Mouse (Mus musculus): ENCODE data around the gene Camkmt. TPM values are rescaled to one million over a fixed set of nuclear protein-coding genes. Genes with fewer than 3 reads are reported as not detected.
A peak's percentile ranks its signal among the peaks of the same experiment; 100 is the strongest.

Gene Camkmt
- total RNA-seq, 1 experiment, result 7.1 TPM

GRCm38 (mm10) chr17:85151264-85151663 lies 60.9 kb downstream of the Camkmt start:
- Histone ChIP-seq H3K36me3 (ENCODE audit: control insufficient read depth, insufficient read depth, low read length, poor library complexity, severe bottlenecking) (no peaks in the 10 kb centered on the region), H3K9me3 (ENCODE audit: control insufficient read depth, insufficient read depth, low read depth, low read length) (no peaks in the 10 kb centered on the region), H3K4me1 (ENCODE audit: control insufficient read depth in 2 of 2, insufficient read depth in 2 of 2, low read length in 2 of 2, poor library complexity in 1 of 2) (peaks cover 6 to 18% of the 10 kb centered on the region in 2 experiments; a peak in 3 of 4 replicates), H3K27ac (ENCODE audit: insufficient read depth, low read depth, low read length, poor library complexity, severe bottlenecking) (peak overlapping the region; percentile 48; the same call in 1 of the 2 replicates), H3K4me3 (ENCODE audit: insufficient read depth in 1 of 2, low read depth in 1 of 2, low read length in 2 of 2, poor library complexity in 1 of 2, severe bottlenecking in 1 of 2) (no peak overlapping the region), H3K9ac (ENCODE audit: insufficient read depth, low read depth, low read length, poor library complexity, severe bottlenecking) (no peak overlapping the region; the same call in 1 of the 2 replicates)
- no peak for TF ChIP-seq ZC3H11A (IDR thresholded peaks at IDR 0.05; ENCODE audit: borderline replicate concordance, low read depth, low read length)
- TF ChIP-seq CHD2 (IDR thresholded peaks at IDR 0.05; ENCODE audit: low read depth, low read length), result no peak
- no peak for DNase-seq (ENCODE audit: low read depth, low spot score)
- in situ Hi-C loops (cut with MboI; ENCODE audit: low sequenced_read_pairs in 2 of 2, unreplicated experiment in 2 of 2), result no loop called here

GRCm38 (mm10) chr17:85158202-85158601 lies 67.8 kb downstream of the Camkmt start:
- peak; percentile 54 for DNase-seq (ENCODE audit: low read depth, low spot score)
- H3K4me1 ChIP-seq (ENCODE audit: control insufficient read depth in 2 of 2, insufficient read depth in 2 of 2, low read length in 2 of 2, poor library complexity in 1 of 2), result peaks cover 4 to 15% of the 10 kb centered on the region in 2 experiments

GRCm38 (mm10) chr17:85159526-85159925 lies 69.2 kb downstream of the Camkmt start:
- in situ Hi-C loops (cut with MboI; ENCODE audit: low sequenced_read_pairs in 2 of 2, unreplicated experiment in 2 of 2), result no loop called here
- H3K9ac ChIP-seq (ENCODE audit: insufficient read depth, low read depth, low read length, poor library complexity, severe bottlenecking), result no peak overlapping the region
- peaks cover 8 to 15% of the 10 kb centered on the region in 2 experiments for H3K4me1 ChIP-seq (ENCODE audit: control insufficient read depth in 2 of 2, insufficient read depth in 2 of 2, low read length in 2 of 2, poor library complexity in 1 of 2)
- no peak for TF ChIP-seq HCFC1 (IDR thresholded peaks at IDR 0.05; ENCODE audit: borderline replicate concordance, insufficient read depth, low read length)
- no peak for TF ChIP-seq MAFK (IDR thresholded peaks at IDR 0.05; ENCODE audit: insufficient read depth, low read depth, low read length)
- no peak for TF ChIP-seq ZC3H11A (IDR thresholded peaks at IDR 0.05; ENCODE audit: borderline replicate concordance, low read depth, low read length)
- TF ChIP-seq CHD2 (IDR thresholded peaks at IDR 0.05; ENCODE audit: low read depth, low read length), result no peak
- no peak for TF ChIP-seq ZNF384 (IDR thresholded peaks at IDR 0.05; ENCODE audit: low read depth, low read length)
- no peaks in the 10 kb centered on the region; the same call in 1 of the 2 replicates for H3K36me3 ChIP-seq (ENCODE audit: control insufficient read depth, insufficient read depth, low read length, poor library complexity, severe bottlenecking)
- no peaks in the 10 kb centered on the region for H3K9me3 ChIP-seq (ENCODE audit: control insufficient read depth, insufficient read depth, low read depth, low read length)
- no peak overlapping the region for H3K4me3 ChIP-seq (ENCODE audit: insufficient read depth in 1 of 2, low read depth in 1 of 2, low read length in 2 of 2, poor library complexity in 1 of 2, severe bottlenecking in 1 of 2)
- DNase-seq (ENCODE audit: low read depth, low spot score), result no peak
- peak overlapping the region; percentile 13; the same call in 1 of the 2 replicates for H3K27ac ChIP-seq (ENCODE audit: insufficient read depth, low read depth, low read length, poor library complexity, severe bottlenecking)

More at GRCm38 (mm10) chr17:85158202-85158601, 67.8 kb downstream of the Camkmt start:
- no peak overlapping the region for H3K4me3 ChIP-seq (ENCODE audit: insufficient read depth in 1 of 2, low read depth in 1 of 2, low read length in 2 of 2, poor library complexity in 1 of 2, severe bottlenecking in 1 of 2)
- TF ChIP-seq MAFK (IDR thresholded peaks at IDR 0.05; ENCODE audit: insufficient read depth, low read depth, low read length) (no peak), CHD2 (IDR thresholded peaks at IDR 0.05; ENCODE audit: low read depth, low read length) (no peak), ZNF384 (IDR thresholded peaks at IDR 0.05; ENCODE audit: low read depth, low read length) (no peak)
- H3K9ac ChIP-seq (ENCODE audit: insufficient read depth, low read depth, low read length, poor library complexity, severe bottlenecking), result no peak overlapping the region; the same call in 1 of the 2 replicates
- H3K27ac ChIP-seq (ENCODE audit: insufficient read depth, low read depth, low read length, poor library complexity, severe bottlenecking), result peak overlapping the region; percentile 69; the same call in 1 of the 2 replicates
- no peaks in the 10 kb centered on the region for H3K9me3 ChIP-seq (ENCODE audit: control insufficient read depth, insufficient read depth, low read depth, low read length)
- H3K36me3 ChIP-seq (ENCODE audit: control insufficient read depth, insufficient read depth, low read length, poor library complexity, severe bottlenecking), result no peaks in the 10 kb centered on the region
- in situ Hi-C loops (cut with MboI; ENCODE audit: low sequenced_read_pairs in 2 of 2, unreplicated experiment in 2 of 2), result no loop called here

- no peaks in the 10 kb centered on the region; the same call in 1 of the 2 replicates for H3K36me3 ChIP-seq (ENCODE audit: control insufficient read depth, insufficient read depth, low read length, poor library complexity, severe bottlenecking)
- H3K9ac ChIP-seq (ENCODE audit: insufficient read depth, low read depth, low read length, poor library complexity, severe bottlenecking), result no peak overlapping the region
- no peak overlapping the region for H3K27ac ChIP-seq (ENCODE audit: insufficient read depth, low read depth, low read length, poor library complexity, severe bottlenecking)
- peaks cover 8 to 18% of the 10 kb centered on the region in 2 experiments for H3K4me1 ChIP-seq (ENCODE audit: control insufficient read depth in 2 of 2, insufficient read depth in 2 of 2, low read length in 2 of 2, poor library complexity in 1 of 2)
- H3K9me3 ChIP-seq (ENCODE audit: control insufficient read depth, insufficient read depth, low read depth, low read length), result no peaks in the 10 kb centered on the region
- in situ Hi-C loops (cut with MboI; ENCODE audit: low sequenced_read_pairs in 2 of 2, unreplicated experiment in 2 of 2), result no loop called here
- TF ChIP-seq MAFK (IDR thresholded peaks at IDR 0.05; ENCODE audit: insufficient read depth, low read depth, low read length) (no peak), ZNF384 (IDR thresholded peaks at IDR 0.05; ENCODE audit: low read depth, low read length) (no peak), HCFC1 (IDR thresholded peaks at IDR 0.05; ENCODE audit: borderline replicate concordance, insufficient read depth, low read length) (no peak), ZC3H11A (IDR thresholded peaks at IDR 0.05; ENCODE audit: borderline replicate concordance, low read depth, low read length) (no peak), CHD2 (IDR thresholded peaks at IDR 0.05; ENCODE audit: low read depth, low read length) (no peak)
- no peak for DNase-seq (ENCODE audit: low read depth, low spot score)
- no peak overlapping the region for H3K4me3 ChIP-seq (ENCODE audit: insufficient read depth in 1 of 2, low read depth in 1 of 2, low read length in 2 of 2, poor library complexity in 1 of 2, severe bottlenecking in 1 of 2)
Measured at GRCm38 (mm10) chr17:85160786-85161185, 70.4 kb downstream of the Camkmt start.

Measured in ES-E14 (cell line).